Mouse (Mus musculus) cerebellum, adult (tissue): ENCODE data around the gene Coch.
"Not testable (repeated sequence)": the region's sequence is repeated elsewhere in the genome, so short reads cannot be mapped to it uniquely, and the experiment has no call there.

Experiments used
- ATAC-seq: cut with Nextera tagmentation; 2 replicates; pipeline ENCODE4 v1.9.2; 2017; ENCODE audit warnings: mild to moderate bottlenecking, moderate library complexity, mixed read lengths; ENCODE audit not compliant: insufficient number of reproducible peaks, low FRiP score, low TSS enrichment

Coch gene

DNA sequence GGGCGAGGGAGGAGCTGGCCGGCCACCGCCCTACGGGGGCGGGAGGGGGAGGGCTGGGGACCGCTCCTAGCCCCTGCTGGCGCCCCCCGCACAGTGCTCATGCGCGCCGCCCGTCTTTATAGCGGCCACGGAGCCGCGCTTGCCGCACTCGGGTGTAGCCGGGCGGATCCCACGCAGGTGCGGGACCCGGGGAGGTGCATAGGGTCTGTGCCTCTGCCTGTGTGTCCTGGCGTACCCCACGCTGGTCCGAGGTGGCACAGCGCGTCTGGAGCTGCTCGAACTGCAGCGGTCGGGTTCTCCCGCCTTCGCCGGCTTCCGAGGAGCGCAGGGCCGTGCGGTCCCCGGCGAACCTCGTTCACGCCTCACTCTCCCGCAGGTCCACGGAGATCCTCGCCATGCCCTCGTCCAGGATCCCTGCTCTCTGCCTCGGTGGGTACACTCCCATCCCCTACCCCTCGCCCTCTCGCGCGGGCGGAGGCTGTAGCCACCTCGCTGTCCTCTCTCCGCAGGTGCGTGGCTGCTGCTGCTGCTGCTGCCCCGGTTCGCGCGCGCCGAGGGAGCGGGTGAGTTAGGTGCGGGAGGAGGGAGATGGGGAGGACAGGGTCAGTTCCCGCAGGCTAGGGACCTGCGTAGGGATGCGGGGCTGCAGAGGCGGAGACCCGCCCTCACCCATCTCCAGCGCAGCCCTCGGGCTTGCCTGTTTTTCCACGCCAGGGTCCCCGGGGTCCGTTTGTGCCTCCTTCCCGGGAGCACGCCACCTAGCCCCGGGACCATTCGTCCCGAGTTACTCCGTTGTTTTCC is at the start of gene Coch:
Gene Coch, plus strand, starts transcription at position 113 of the 801 bp plus-strand sequence.
- ATAC-seq: peak; percentile 54; the same call in 1 of the 2 replicates

DNA sequence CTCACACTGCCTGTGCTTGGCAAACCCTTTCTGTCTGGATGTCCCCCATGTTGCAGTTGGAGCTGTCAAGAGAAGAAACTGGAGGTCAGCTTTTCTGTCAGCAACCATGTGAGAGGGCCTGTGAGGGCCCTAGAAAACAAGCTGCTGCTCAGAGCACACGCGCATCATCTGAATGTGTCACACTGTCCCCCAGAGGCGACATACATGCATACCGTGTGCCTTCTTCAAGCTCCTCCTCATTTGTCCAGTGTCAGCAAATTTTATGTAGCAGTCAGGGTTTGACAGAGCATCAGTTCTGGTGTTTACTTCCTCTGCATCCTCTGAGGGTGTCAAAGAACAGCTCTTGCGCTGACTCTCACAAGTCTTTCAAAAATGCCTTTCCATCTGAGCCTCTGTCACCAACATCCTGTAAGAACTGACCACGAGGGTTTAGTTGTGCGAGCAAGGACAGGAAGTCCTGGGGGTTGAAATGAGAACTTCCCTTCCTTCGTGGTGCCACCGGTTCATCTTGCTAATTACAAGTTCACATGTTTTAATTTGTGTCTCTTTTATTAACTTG is 49.7 kb upstream of the Coch start:
- ATAC-seq: no peak

DNA sequence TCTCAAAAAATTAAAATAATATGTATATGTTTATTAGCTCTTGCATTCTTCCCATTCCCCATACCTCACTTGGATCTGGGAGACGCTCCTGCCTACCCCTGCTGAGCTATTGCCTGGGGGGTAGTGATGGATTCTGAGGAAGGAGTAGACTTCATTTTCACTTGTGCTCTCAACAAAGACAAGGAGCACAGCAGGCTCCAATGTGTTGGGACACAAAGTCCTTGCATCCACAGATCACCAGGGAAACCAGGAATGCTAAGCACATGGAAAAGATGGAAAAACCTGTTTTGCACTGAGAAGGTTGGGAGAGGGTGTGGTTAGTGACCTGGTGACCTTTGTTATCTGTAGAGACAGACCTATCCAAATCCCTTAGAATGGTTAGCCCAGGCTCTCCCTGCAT is 38.1 kb upstream of the Coch start:
- ATAC-seq: no peak

DNA sequence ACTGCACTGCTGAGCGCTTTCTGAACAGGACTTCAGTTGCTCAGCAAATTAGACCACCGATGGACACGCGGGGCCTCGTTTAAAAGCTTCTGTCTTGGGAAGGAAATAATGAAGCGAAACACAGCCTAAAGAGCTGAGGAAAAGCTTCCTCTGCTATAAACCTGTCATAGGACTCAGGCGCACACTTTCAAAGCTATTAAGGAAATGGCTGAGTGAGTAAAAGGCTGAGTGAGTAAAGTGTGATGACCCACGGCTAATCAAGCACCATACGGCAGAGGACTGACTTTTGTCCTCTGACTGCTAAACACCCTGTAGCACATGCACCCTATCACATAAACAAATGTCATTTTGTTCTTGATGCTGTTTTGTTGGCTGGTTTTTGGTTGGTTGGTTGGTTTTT is 31.7 kb upstream of the Coch start:
- no peak for ATAC-seq

DNA sequence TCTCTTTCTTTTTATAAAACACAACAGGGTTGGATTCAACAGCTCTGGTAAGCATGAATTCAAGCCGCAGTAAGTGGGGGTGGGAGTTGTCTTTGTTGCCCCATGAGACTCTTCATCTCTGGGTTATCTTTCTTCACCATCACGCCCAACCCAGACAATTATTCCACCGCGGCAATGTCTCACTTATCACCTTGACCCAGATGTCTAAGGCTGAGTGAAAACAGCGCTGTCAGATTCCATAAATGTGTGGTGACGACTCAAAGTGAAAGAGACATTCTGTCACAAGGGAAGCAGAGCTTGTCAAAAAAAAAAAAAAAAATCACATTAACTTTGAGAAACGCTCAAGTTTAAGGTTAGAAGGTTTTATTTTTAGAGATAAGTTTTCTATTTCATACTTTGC is 25.9 kb upstream of the Coch start:
- no peak for ATAC-seq

DNA sequence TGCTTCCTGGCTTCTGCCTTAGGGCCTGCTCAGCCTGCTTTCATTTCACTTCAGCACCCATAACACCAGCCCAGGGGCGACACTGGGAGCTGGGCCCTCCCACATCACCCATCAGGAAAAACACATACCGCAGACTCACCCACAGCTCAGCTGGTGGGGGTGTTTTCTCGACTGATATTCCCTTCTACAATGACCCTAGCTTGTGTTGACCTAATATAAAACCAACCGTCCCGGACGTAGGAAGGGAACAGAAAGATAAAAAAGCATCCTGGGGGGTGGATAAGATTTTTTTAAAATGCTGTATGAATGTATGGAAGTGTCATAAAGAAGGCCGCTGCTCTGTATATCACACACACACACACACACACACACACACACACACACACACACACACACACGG is 23.7 kb upstream of the Coch start:
- ATAC-seq: no peak

DNA sequence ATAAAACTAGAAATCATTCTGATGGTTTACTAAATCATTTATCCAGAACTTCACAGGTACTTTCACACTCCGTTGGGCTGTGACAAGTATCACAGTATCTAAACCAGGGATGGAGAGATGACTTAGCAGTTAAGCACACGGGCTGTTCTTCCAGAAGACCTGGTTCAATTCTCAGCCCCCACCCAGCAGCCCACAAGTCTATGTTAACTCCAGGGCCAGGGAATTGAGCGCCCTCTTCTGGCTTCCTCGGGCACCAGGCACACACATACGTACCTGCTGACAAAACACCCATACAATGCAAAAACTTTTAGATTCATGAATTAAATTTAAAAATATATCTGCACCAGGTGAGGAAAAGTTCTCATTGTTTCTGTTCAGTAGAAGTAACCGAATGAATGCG is 23.2 kb upstream of the Coch start:
- no peak for ATAC-seq

DNA sequence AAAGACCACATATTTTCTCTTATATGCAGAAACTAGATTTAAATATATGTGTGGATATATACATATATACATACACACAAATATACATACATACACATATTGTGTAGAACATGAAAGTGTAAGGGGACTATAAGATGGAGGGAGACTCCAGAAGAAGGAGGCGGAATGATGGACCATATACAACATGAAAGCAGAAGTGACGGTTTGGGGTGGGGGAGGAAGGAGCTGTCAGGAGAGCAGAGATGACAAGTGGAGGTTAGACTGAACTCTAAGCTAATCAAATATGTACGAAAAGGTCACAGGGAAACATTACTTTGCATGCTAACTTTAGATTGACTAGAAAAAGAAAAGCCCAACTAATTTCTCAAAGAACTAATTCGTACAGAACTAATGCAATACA is 20.5 kb upstream of the Coch start:
- ATAC-seq: no peak

DNA sequence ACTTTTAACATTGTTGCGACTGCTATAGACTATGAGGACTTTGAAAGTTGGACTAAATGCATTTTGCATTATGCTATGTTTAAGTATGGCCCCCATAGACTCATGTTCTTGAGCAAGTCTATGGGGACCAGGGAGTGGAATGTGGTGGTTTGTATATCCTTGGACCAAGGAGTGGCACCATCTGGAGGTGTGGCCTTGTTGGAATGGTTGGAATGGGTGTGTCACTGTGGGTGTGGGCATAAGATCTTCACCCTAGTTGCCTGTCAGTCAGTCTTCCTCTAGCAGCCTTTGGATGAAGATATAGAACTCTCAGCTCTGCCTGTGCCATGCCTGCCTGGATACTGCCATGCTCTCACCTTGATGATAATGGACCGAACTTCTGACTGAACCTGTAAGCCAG is 15.3 kb upstream of the Coch start:
- not testable (repeated sequence) for ATAC-seq

DNA sequence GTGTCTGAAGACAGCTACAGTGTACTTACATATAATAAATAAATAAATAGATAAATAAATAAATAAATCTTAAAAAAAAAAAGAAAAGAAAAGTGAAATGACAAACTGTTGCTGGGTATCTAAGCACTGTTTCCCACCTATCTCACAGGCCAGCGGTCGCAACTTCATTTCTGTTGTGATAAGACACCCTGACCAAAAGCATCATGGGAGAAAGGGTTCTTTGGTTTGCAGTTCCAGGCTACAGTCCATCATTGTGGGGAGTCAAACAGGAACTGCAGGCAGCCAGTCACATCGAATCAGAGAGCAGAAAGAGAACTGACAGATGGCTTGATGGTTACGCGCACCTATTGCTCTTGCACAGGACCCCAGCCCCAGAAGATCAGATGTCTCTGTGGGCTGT is 3.9 kb upstream of the Coch start:
- ATAC-seq: no peak

DNA sequence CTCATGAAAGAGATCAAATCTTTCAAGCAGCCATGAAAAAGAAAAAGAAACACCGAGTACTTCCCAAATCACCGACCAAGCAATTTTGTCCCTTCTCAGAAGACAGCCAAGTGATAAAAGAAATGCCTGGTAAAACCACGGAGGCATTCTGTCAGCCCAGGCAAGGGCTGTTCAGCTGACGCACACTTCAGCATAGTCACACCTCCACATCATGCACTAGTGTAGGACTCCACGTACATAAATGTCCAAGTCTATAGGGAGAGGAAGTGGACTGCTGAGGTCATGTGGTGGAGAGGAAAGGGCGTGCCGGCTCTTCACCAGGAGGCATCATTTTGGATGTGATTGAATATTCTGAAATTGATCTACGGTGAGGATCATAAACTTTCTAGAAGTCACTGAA is 1.2 kb upstream of the Coch start:
- ATAC-seq: no peak

DNA sequence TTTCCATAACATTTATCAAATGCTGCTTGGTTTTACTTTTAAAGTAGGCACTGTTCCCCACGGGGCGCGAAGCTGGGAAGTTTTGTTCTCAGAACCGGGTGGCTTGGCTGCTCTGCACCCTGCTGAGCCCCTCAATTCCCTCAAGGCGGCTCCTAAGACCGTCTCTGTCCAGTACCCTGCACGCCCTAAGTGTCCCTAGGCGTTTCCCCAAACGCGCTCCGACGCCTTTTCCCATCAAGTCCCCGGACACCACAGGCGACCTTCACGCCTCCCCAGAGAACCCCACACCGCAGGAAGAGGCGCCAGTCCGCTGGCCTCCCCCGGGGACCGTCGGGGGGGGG is 283 bp upstream of the Coch start:
- ATAC-seq: no peak

DNA sequence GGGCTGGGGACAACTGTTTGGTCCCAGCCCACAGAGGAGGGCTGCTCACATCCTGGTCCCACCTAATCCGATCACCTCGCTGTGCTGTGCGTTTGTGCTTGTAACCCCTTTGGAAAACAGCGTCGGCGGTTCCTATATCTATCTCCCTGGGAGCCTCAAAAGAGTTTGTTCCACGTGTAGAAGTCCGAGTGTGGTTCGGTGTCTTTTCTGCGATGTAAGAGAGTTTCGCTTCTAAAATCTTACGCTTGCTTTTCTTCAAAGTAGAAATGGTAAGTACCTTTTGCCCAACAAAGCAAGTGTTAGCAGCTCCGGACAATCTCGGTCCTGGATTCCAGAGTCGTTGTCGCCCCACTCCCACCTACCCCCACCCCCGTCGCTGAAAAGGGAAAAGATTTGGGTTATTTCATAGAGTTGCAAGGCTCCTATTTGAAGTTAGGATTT is 909 bp downstream of the Coch start:
- ATAC-seq: no peak

DNA sequence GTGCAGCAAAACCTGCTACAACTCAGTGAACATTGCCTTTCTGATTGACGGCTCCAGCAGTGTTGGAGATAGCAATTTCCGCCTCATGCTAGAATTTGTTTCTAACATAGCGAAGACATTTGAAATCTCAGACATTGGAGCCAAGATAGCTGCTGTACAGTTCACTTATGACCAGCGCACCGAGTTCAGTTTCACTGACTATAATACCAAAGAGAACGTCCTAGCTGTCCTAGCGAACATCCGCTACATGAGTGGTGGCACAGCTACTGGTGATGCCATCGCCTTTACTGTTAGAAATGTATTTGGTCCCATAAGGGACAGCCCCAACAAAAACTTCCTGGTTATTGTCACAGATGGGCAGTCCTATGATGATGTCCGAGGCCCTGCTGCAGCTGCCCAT is 10.2 kb downstream of the Coch start:
- no peak for ATAC-seq

DNA sequence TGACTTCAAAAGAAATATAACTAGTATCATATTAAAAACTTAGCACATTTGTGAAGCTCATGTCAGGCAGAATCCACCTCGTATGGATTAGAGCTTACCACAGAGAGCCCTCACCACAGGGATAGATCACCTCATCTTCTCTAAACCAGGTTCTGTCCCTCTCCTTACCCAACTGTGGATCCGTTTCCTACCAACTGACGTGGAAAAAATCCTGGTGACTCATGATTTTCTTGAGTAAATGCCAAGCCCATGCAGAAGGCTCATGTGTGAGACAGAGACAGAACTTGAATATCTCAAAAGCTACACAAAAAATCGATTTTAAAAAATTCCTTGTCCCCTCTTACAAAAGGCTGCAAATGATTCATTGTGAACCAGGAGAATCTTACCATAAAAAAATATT is 13.0 kb downstream of the Coch start:
- no peak for ATAC-seq

DNA sequence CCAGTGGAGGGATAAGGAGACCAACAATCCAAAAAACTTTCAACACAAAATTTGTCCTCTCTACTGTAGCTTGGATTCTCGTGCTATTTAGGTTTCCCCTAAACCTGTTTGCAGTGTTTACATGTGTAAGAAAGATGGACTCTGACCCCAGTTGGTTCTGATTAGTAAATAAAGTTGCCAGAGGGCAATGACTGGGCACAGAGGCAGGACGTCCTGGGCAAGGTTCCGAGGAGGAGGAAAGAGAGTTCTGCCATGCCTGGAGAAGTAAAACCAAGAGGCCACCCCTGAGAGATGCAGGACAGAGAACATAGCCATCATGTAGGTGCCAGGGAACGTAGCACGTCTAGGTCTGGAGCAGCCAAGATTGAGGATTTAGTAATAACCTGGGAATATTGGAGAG is 19.2 kb downstream of the Coch start:
- no peak for ATAC-seq

DNA sequence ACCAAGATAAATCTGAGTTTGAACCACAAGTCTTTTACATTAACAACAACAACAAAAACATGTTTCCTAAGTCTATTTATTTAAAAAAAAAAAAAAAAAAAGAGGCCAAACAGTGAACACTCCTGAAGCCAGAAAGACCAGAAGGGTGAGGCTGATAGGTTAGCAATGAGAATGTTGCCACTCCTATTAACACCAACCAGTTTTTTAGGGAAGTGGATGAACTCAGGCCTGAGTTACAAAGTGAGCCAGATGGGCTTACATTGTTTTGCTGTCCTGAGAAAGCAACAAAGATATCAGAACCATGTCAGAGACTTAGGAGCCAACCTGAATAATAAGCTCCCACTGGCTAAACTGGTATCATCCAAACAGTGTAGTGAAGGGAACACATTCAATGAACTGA is 27.4 kb downstream of the Coch start:
- ATAC-seq: no peak

DNA sequence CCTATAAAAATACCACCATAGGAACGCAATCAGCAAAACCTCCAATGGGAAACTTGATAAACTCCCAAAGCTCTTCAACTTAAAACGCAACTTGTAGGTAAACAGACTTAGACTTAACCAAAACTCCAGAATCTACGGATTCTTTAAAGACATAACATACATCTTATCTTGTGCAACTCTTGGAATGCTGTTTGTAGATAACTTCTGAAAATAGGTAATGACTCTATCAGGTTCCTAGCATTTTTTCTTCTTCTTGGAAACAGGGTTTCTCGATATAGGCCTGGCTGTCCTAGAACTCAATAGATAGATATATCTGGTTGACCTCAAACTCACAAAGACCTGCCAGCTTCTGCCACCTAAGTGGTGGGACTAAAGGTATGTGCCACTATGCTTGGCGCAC is 28.0 kb downstream of the Coch start:
- ATAC-seq: no peak

DNA sequence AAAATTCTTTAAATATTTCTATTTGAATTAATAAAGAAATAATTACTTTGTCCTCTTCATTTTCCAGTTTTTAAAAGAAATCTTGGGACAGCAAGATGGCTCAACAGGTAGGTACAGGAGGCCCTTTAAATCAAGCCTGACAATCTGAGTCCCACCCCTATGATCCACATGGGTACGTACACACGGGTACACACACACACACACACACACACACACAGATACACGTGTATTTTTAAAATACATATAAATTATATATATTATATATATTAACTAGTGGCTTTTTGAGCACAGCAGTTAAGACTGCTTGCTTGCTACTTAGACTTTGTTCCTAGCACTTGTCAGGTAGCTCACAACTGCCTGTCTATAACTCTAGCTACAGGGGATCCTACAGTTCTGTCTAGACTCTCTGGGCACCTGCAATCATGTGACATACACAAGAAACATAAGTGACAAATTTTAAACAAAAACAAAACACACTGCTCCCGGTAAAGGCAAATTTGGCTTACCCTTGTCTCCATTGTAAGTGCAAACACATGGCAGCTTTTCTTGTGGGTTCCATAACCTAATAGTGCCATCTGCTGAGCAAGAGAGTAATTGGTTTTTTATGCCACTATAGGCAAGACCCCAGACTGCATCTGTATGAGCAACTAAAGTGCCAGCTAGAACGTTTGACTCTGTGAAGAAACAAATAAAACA is 29.7 kb downstream of the Coch start:
- no peak for ATAC-seq

DNA sequence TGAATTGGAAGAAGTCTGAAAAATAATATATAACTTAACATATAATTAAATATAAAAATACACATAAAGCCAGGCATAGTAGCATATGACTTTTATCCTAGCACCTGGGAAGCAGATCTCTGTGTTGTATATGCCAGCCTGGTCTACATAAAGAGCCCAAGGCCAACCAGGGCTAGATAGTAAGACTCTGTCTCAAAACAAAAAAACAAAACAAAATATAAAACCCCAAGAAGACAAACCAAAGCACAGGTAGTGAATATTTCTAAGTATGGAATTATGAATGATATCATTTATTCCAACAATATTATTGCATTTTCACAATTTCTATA is 30.2 kb downstream of the Coch start:
- no peak for ATAC-seq

DNA sequence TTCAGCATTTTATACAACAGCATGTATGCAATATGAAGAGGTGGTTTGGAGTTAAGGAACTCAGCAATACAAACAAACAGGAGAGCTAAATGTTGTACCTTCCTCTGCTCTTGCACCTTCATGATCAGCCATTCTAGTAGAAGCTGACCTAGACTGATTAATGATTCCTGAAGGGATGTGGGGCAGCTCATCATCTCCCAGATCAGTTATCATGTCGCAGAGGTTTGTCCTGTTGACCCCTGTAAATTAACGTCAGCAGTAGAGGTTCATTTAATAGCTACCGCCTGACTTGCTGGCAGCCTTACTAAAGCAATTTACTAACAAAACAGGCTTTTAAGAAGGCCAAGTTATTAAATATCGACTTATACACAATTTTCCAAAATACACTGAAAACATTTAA is 40.3 kb downstream of the Coch start:
- no peak for ATAC-seq

DNA sequence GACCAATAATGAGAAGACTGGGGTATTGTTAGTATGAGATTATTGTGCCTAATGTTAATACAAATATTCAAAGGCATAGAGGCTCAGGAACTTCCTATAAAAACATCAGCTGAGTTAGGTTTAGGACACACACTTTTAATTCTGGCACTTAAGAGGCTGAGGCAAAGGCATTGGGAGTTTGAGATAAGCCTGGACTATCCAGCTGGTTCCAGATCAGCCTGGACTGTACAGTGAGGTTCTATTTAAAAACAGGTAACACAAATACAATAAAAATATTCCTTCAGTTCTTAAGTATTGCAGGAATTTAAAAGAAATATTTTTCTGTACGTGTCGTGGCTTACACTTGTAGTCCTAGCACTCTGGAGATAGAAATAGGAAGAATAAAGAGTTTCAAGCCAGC is 43.1 kb downstream of the Coch start:
- ATAC-seq: no peak
